Mouse (Mus musculus): ENCODE measurements at regions not wholly inside any gene's neighbourhood (a gene's known extent, or its start where the extent isn't known, plus 50 kb on each side); places are given as distances from the start of the nearest gene placed in this dataset.

DNA sequence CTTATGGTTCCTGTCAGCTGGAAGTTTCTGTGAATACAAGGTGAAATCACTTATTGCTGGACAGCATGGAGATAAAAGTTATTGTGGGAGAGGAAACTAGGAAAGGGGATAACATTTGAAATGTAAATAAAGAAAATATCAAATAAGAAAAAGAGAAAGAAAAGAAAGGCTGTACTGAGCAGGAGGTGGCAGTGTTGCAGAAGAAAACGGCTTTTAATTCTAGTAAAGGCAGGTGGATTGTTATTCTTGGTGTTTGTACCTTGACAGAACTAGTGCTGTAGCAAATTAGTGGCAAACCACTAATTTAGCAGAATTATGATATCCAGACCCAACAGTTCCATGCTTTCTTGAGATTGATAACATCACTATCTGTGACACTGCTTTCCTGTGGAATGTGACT, 52.6 kb downstream of the Gm10358 start:
- peak; percentile 1 to 40 for DNase-seq

DNA sequence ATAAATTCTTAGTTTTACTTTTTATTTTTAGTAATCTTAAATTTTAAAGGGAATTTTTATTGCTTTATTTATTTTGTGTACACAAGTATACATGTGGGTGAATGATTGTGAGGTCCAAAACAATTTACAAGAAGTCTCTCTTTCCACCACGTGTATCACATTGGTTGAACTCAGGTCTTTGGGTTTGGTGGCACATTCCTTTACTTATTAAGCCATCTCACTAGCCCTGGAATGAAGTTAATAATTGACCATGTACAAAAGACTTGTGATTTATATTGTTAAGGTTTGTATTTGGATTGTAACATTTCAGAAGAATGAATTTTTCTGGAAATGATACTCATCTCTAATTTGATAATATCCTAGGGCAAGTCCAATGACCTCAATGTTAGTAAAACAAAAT, 56.2 kb downstream of the Gm10358 start:
- peak in 1 of 2 experiments; percentile 31 for DNase-seq

DNA sequence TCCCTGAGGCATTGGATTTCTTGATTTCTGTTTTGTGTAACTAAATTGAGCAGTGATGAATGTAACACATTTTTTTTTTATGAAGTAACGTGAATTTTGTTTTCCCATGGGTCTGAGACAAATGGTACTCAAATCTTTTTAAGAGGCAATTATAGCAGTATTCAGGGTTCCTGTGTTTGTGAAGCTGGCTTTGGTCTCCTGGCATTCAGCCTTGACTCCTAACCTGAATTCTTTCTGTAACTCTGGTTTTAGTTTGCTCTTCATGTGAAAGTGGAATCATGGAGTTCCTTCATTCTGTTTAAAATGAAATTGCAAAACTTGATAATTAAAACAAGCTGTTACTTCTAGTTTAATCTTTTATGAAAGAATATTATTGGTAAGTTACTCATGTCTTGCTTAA, 58.3 kb downstream of the Gm10358 start:
- no peak for DNase-seq

DNA sequence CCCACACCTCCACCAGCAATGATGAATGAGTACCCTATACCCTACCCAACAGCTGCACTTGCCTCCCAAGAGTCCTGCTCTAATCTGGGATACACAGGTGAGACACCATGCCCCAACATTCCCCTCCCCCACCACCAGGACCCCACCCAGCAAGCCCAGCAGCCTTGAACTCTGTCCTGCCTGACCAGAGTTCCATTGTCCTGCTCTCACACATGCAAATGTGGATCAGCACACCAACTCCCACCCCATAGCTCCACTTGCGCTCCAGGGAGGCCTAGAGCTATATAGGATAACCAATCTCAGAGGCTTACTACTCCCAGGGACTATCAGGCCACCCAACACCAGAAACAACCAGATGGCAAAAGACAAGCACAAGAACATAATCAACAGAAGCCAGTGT, 85.8 kb downstream of the Gm10358 start:
- DNase-seq = no peak

DNA sequence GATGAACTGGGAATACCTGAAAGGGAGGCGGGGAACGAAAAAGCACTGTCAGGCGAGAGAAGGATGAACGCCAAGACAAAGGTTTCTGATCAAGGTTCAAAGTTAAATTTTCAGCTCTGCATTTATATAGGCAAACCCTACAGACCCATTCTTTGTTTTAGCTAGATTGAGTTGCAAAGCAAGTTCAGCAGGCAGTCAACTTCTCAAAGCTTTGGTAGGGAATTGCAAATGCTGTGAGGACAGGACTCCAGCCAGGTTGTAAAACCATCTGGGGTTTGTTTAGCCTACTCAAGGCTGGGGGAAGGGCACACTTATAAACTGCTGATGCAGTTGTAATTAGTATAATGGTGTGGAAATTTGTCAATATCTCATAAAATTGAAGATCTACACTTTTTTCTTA, 87.9 kb downstream of the Gm10358 start:
- no peak for DNase-seq

DNA sequence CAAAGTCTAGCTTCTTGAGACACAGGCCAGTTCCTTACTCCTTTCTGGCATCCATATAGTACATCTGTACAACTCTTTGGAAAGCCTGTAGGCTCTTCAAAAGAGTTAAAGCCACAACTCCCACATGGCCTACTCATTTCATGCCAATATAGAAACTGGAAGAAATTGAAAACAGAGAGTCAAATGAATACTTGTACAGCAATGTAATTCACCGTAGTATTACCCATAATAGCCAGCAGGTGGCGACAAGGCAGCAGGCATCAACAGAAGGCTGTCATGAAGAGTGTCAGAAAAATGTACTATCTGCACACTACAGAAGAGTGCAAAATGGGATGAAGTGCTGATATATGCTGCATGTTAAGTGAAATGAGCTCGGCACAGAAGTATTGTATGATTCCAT, 90.5 kb downstream of the Gm10358 start:
- peak; percentile 46 to 72 for DNase-seq

DNA sequence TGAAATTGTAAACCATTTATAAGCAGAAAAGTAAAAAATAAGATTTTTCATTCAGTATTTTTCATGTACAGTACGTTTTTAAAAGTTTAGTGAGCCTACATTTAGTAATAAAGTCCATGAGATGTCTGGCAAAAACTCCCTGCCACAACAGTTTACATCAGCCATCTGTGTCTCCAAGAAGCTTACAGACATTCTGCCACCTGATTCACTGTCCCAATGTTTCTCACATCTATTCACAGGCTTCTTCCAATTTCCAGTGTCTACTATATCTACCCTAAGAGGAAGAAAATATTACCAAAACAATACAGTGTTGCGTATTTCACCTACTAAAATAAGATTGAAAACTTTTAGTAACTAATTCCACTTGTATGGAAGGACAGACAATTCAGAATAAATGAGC, 95.7 kb downstream of the Rasd2 start:
- no peak for DNase-seq

DNA sequence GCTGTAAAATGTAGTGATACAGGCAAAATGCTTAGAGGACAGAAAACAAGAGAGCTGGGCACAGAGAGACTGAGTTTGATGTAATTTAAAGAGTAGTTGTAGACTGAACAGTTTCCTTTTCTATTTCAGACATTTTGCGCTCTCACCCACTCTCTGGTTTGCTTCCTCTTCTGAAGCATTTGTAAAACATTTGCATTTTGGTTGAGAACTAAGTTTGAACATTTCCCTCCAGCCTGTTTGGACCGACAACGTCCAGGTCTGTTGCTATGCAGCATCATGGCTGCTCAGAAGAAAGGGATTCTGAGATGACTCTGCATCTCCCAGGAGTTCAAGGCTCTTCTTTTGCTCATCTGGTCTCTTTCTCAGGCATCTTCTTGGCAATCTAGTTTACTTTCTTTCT, 78.2 kb downstream of the Rasd2 start:
- no peak for DNase-seq

DNA sequence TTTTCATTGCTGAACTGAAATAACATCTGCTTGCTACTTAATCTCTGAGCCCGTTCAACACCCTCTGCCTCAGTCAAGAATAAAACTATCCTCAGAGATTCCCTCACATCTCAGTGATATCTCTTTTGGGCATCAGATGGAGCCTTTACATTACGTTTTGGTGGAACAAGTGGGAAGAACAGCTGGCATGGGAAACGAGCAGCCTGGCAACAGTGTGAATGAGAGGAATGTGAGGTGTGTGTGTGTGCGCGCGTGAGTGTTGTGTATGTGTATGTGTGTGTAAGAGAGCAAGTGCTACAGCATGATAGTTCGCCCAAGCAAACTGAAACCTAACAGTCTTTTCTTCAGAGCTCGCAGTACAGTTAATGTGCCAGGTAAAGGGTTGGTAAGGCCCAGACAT, 76.2 kb downstream of the Rasd2 start:
- DNase-seq = no peak
